Mouse (Mus musculus): ENCODE results near the gene Samm50. TPM values are rescaled to one million over a fixed set of nuclear protein-coding genes. Genes with fewer than 3 reads are reported as not detected.

Samm50 gene
- polyA plus RNA-seq, 1 experiment from 2014 or later = 87.8 TPM

Small RNA genes within 50 kb of the gene (microRNA-seq; reads per million reads assigned to microRNA genes)
- not detected for gene Mir6392

Other genes starting within 250 kb of the Samm50 start
- gene Efcab6, start 126.9 kb upstream of the Samm50 start, polyA plus RNA-seq (2016; fragmentation: Nextera tagmentation; extraction: Ambion mirVana) = 0.12 and 0.46 TPM in 2 replicates
- 29.1 and 29.2 TPM in 2 replicates for gene Sult4a1, start 86.5 kb upstream of the Samm50 start, polyA plus RNA-seq (2016; fragmentation: Nextera tagmentation; extraction: Ambion mirVana)
- gene Pnpla5, start 69.1 kb upstream of the Samm50 start, polyA plus RNA-seq (2016; fragmentation: Nextera tagmentation; extraction: Ambion mirVana) = not detected in 2 replicates
- gene Pnpla3, start 24.4 kb upstream of the Samm50 start, polyA plus RNA-seq (2016; fragmentation: Nextera tagmentation; extraction: Ambion mirVana) = 2.7 and 3.0 TPM in 2 replicates
- 5.0 and 6.5 TPM in 2 replicates for gene Parvb, start 39.8 kb downstream of the Samm50 start, polyA plus RNA-seq (2016; fragmentation: Nextera tagmentation; extraction: Ambion mirVana)
- 1.1 and 1.5 TPM in 2 replicates for gene Parvg, start 131.8 kb downstream of the Samm50 start, polyA plus RNA-seq (2016; fragmentation: Nextera tagmentation; extraction: Ambion mirVana)